Mouse (Mus musculus) gastrocnemius, postnatal 4 days (tissue): Measurements from ENCODE around the gene Gm28827. TPM values are rescaled to one million over a fixed set of nuclear protein-coding genes. Genes with fewer than 3 reads are reported as not detected.
"Not testable (repeated sequence)": the region's sequence is repeated elsewhere in the genome, so short reads cannot be mapped to it uniquely, and the experiment has no call there.

ENCODE experiments used
- DNase-seq, 2 experiments: peaks; one replicate each; pipeline ENCODE4 v3.0.0; 2021 to 2022; ENCODE audit warnings: low spot score in 2 of 2, mixed read lengths in 2 of 2
- long read RNA-seq, 2 experiments: library from polyadenylated mRNA; stranded (forward); transcript quantifications; one replicate each; pipeline ENCODE4 v2.0.0; 2021
- total RNA-seq, 2 experiments: library from RNA; stranded (reverse); gene quantifications; 2 replicates each; pipeline ENCODE4 v1.2.3; 2021

The Gm28827 gene
- total RNA-seq, result not detected
- long read RNA-seq, experiment 1, result 0 reads
- long read RNA-seq, experiment 2, result 0 reads

GRCm38 (mm10) chrY:83030647-83031046 lies at the start of gene Gm28827:
Gene Gm28827 (plus strand): TSS chrY:83030947.
- DNase-seq, result not testable (repeated sequence)
